17 mouse cellular contexts compared by ENCODE assay signal in the genomic region with DNA sequence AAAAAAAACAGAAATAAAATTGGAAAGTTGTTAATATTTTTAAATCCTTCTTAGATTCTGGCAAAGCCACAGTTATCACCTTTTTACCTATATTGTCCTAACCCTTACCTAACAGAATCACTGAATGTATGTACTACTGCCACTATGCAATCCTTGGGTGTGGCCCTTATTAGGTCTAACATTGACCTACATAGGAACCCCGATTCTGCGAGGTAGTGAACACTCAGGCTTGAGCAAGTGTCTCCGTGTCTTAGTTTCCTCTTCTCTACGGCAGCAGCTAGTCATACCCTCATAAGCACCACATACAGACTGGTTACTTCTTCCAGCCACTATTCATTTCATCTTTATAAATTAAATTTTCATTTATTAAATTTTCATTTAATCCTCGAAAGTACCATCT. TPM values are rescaled to one million over a fixed set of nuclear protein-coding genes. Genes with fewer than 3 reads are reported as not detected.
DNase-seq lines count a peak whose midpoint lies in the region; ATAC-seq and TF ChIP-seq lines count a peak whose summit lies in the region.
"Had no signal": no experiment of that assay in that cellular context is flagged by ENCODE, and none has a peak within 500 bp of the region (broad histone marks: within the 10 kb centered on the region; RNA-seq: fewer than 3 reads in every experiment).

No protein-coding gene starts in this region.

- in situ Hi-C loops in CH12.LX (cut with MboI; ENCODE audit: low pct_ligation_motif_present, low pct_unique_long_range_greater_than_20kb, low sequenced_read_pairs): loop anchor here (10.0 kb wide), 1 partner anchor 52 kb away; the partner anchor contains the start of gene Slc25a5

- no peak overlapping the region for H3ac ChIP-seq in myocyte (ENCODE audit: control insufficient read depth, insufficient read length)

- no peaks in the 10 kb centered on the region for H3K27me3 ChIP-seq in liver, postnatal 0 days (ENCODE audit: insufficient read depth, low read length)
- H3K27me3 ChIP-seq in liver, embryonic 12.5 days (replicated peaks): no peaks in the 10 kb centered on the region
- no peaks in the 10 kb centered on the region for H3K27me3 ChIP-seq in CH12.LX (replicated peaks)
- no peaks in the 10 kb centered on the region for H3K27me3 ChIP-seq in ES-Bruce4 (ENCODE audit: control insufficient read depth, insufficient read depth, low read length, poor library complexity, severe bottlenecking)
- H3K27me3 ChIP-seq in myocyte (ENCODE audit: control insufficient read depth, insufficient read depth, insufficient read length): no peaks in the 10 kb centered on the region
- no peaks in the 10 kb centered on the region for H3K27me3 ChIP-seq in forebrain, embryonic 13.5 days
- H3K27me3 ChIP-seq in limb, embryonic 10.5 days (ENCODE audit: low read depth, poor library complexity, severe bottlenecking): no peaks in the 10 kb centered on the region
- H3K27me3 ChIP-seq: embryonic facial prominence, embryonic 12.5 days; forebrain, embryonic 15.5 days had no signal

- TF ChIP-seq RAD21 in CH12.LX (IDR thresholded peaks at IDR 0.05; ENCODE audit: low read depth, low read length): no peak

- dilution Hi-C loops in CH12.LX (cut with MboI; ENCODE audit: extremely low pct_ligation_motif_present, extremely low pct_unique_long_range_greater_than_20kb, low sequenced_read_pairs): no loop called here

- 0 out of 2 replicates have a peak overlapping the region, but pooled peaks have one; percentile 82 for H3K4me2 ChIP-seq in liver, postnatal 0 days (ENCODE audit: low read depth, low read length)
- H3K4me2 ChIP-seq in liver, embryonic 12.5 days: no peak overlapping the region
- H3K4me2 ChIP-seq in CH12.LX (ENCODE audit: insufficient read depth, low read depth, poor library complexity, severe bottlenecking) (peak overlapping the region; percentile 57; the same call in 1 of the 2 replicates), myocyte (ENCODE audit: low read depth) (peak overlapping the region; percentile 62)
- H3K4me2 ChIP-seq in forebrain, embryonic 13.5 days: no peak overlapping the region

- no peak for TF ChIP-seq CTCF in liver, postnatal 0 days (IDR thresholded peaks at IDR 0.05; ENCODE audit: low read depth)
- TF ChIP-seq CTCF in CH12.LX (conservative IDR thresholded peaks at IDR 0.05 in 1 of 2, IDR thresholded peaks at IDR 0.05 in 1 of 2; ENCODE audit: low read depth in 2 of 2, low read length in 2 of 2) (no peak), ES-Bruce4 (IDR thresholded peaks at IDR 0.05; ENCODE audit: low read depth, low read length) (no peak)

- no peaks in the 10 kb centered on the region for H3K9me3 ChIP-seq in liver, postnatal 0 days (ENCODE audit: low read length)
- H3K9me3 ChIP-seq in liver, embryonic 12.5 days (replicated peaks): no peaks in the 10 kb centered on the region
- H3K9me3 ChIP-seq in CH12.LX (replicated peaks; ENCODE audit: low read length): no peaks in the 10 kb centered on the region
- no peaks in the 10 kb centered on the region for H3K9me3 ChIP-seq in ES-Bruce4 (replicated peaks; ENCODE audit: control insufficient read depth, insufficient read depth, low read length, poor library complexity, severe bottlenecking)
- H3K9me3 ChIP-seq in forebrain, embryonic 13.5 days (replicated peaks): no peaks in the 10 kb centered on the region
- H3K9me3 ChIP-seq in limb, embryonic 10.5 days (replicated peaks): no peaks in the 10 kb centered on the region
- H3K9me3 ChIP-seq: embryonic facial prominence, embryonic 12.5 days; forebrain, embryonic 15.5 days had no signal

- WGBS in liver, postnatal 0 days (ENCODE audit: insufficient replicate concordance): 75% methylated on average over 5 of the region's 5 CpGs
- WGBS in liver, embryonic 12.5 days (ENCODE audit: insufficient replicate concordance): 74% methylated on average over 5 of the region's 5 CpGs
- 90% methylated on average over 5 of the region's 5 CpGs for WGBS in forebrain, embryonic 13.5 days
- WGBS in limb, embryonic 10.5 days: 93% methylated on average over 5 of the region's 5 CpGs

- H3K27ac ChIP-seq in liver, postnatal 0 days (ENCODE audit: low read depth): no peak overlapping the region
- no peak overlapping the region for H3K27ac ChIP-seq in liver, embryonic 12.5 days
- H3K27ac ChIP-seq in CH12.LX (ENCODE audit: insufficient read depth, low read depth): no peak overlapping the region
- no peak overlapping the region; the same call in 1 of the 2 replicates for H3K27ac ChIP-seq in ES-Bruce4 (ENCODE audit: insufficient read depth, low read length)
- H3K27ac ChIP-seq in forebrain, embryonic 13.5 days: no peak overlapping the region
- H3K27ac ChIP-seq in limb, embryonic 10.5 days: no peak overlapping the region
- H3K27ac ChIP-seq: embryonic facial prominence, embryonic 12.5 days; forebrain, embryonic 15.5 days had no signal

- TF ChIP-seq EP300 in liver, postnatal 0 days (IDR thresholded peaks at IDR 0.05; ENCODE audit: low read depth): no peak
- TF ChIP-seq EP300 in CH12.LX (IDR thresholded peaks at IDR 0.05; ENCODE audit: low read length) (no peak), ES-Bruce4 (IDR thresholded peaks at IDR 0.05; ENCODE audit: insufficient read depth, low read depth, low read length) (no peak)

- no peak overlapping the region for H3K9ac ChIP-seq in liver, postnatal 0 days (replicated peaks)
- H3K9ac ChIP-seq in liver, embryonic 12.5 days: no peak overlapping the region
- H3K9ac ChIP-seq in CH12.LX (ENCODE audit: insufficient read depth, low read depth): peak overlapping the region; percentile 19; the same call in 1 of the 2 replicates
- H3K9ac ChIP-seq in ES-Bruce4 (ENCODE audit: low read depth, poor library complexity, severe bottlenecking): peak overlapping the region; percentile 85; the same call in 1 of the 2 replicates
- no peak overlapping the region for H3K9ac ChIP-seq in forebrain, embryonic 13.5 days

- no peaks in the 10 kb centered on the region for H3K36me3 ChIP-seq in liver, postnatal 0 days (replicated peaks; ENCODE audit: insufficient read depth, low read length)
- H3K36me3 ChIP-seq in liver, embryonic 12.5 days: no peaks in the 10 kb centered on the region
- no peaks in the 10 kb centered on the region for H3K36me3 ChIP-seq in CH12.LX (replicated peaks in 1 of 2; ENCODE audit: control insufficient read depth in 1 of 2, insufficient read depth in 1 of 2, low read length in 1 of 2)
- H3K36me3 ChIP-seq in ES-Bruce4 (ENCODE audit: control insufficient read depth, insufficient read depth, low read length, poor library complexity, severe bottlenecking): no peaks in the 10 kb centered on the region
- no peaks in the 10 kb centered on the region for H3K36me3 ChIP-seq in myocyte (ENCODE audit: control insufficient read depth, insufficient read depth)
- H3K36me3 ChIP-seq in forebrain, embryonic 13.5 days (ENCODE audit: poor library complexity, severe bottlenecking): no peaks in the 10 kb centered on the region
- no peaks in the 10 kb centered on the region for H3K36me3 ChIP-seq in limb, embryonic 10.5 days
- H3K36me3 ChIP-seq: embryonic facial prominence, embryonic 10.5 days; embryonic facial prominence, embryonic 12.5 days; forebrain, embryonic 15.5 days had no signal

- DNase-seq in liver, postnatal 0 days: no peak
- no peak for DNase-seq in CH12.LX (ENCODE audit: extremely low read depth)
- DNase-seq in limb, embryonic 10.5 days (ENCODE audit: low spot score): no peak
- DNase-seq in kidney, postnatal 10 days: no peak
- DNase-seq: adrenal gland, adult 8-10 months; cerebellum, adult 11-12 months; cerebellum, adult 9-10 months; forebrain, postnatal 0 days had no signal

- ATAC-seq in liver, postnatal 0 days: no peak
- ATAC-seq in liver, embryonic 12.5 days: no peak
- no peak for ATAC-seq in forebrain, embryonic 13.5 days
- ATAC-seq: activated CD4-positive, CD25-positive, alpha-beta regulatory T cell, adult 4 months; Patski had no signal

- H3K79me2 ChIP-seq in CH12.LX (replicated peaks; ENCODE audit: control insufficient read depth, extremely low read depth, insufficient read depth, poor library complexity, severe bottlenecking) (no peaks in the 10 kb centered on the region), myocyte (ENCODE audit: control insufficient read depth, insufficient read depth) (no peaks in the 10 kb centered on the region)

- TF ChIP-seq POLR2A in CH12.LX (IDR thresholded peaks at IDR 0.05; ENCODE audit: low read depth, low read length) (peak; percentile 64), ES-Bruce4 (IDR thresholded peaks at IDR 0.05; ENCODE audit: insufficient read depth, low read length) (no peak), myocyte (IDR thresholded peaks at IDR 0.05; ENCODE audit: insufficient read length, low read depth) (no peak)

- no peaks in the 10 kb centered on the region for H3K4me1 ChIP-seq in liver, postnatal 0 days (ENCODE audit: insufficient read depth)
- peaks cover 23% of the 10 kb centered on the region; the same call in 1 of the 2 replicates for H3K4me1 ChIP-seq in liver, embryonic 12.5 days
- H3K4me1 ChIP-seq in CH12.LX (ENCODE audit: control insufficient read depth in 1 of 2, insufficient read depth in 2 of 2): peaks cover 0 to 7% of the 10 kb centered on the region in 2 experiments; a peak in 1 of 4 replicates
- H3K4me1 ChIP-seq in ES-Bruce4 (ENCODE audit: control insufficient read depth, insufficient read depth, low read length): no peaks in the 10 kb centered on the region
- H3K4me1 ChIP-seq in forebrain, embryonic 13.5 days: 0 out of 2 replicates have a peak, but pooled peaks cover 5% of the 10 kb centered on the region
- H3K4me1 ChIP-seq in limb, embryonic 10.5 days: no peaks in the 10 kb centered on the region
- H3K4me1 ChIP-seq: embryonic facial prominence, embryonic 12.5 days had no signal

- no peak overlapping the region for H3K4me3 ChIP-seq in liver, postnatal 0 days (ENCODE audit: low read depth, low read length)
- no peak overlapping the region for H3K4me3 ChIP-seq in liver, embryonic 12.5 days
- H3K4me3 ChIP-seq in CH12.LX (replicated peaks in 1 of 3; ENCODE audit: low read depth in 2 of 3, low read length in 2 of 3, poor library complexity in 1 of 3) (no peak overlapping the region), ES-Bruce4 (ENCODE audit: low read depth, low read length) (no peak overlapping the region), myocyte (no peak overlapping the region)
- H3K4me3 ChIP-seq in forebrain, embryonic 13.5 days: no peak overlapping the region
- no peak overlapping the region for H3K4me3 ChIP-seq in limb, embryonic 10.5 days

RNA-seq across cellular contexts. Expression of gene Slc25a43, which starts 0.7 kb away (rescaled TPM):
- polyA plus RNA-seq in liver, postnatal 0 days (2015; fragmentation: Nextera tagmentation; extraction: Ambion mirVana): 0.41 and 0.69 TPM in 2 replicates
- 1.0 and 1.2 TPM in 2 replicates for polyA plus RNA-seq in liver, embryonic 12.5 days (2016; fragmentation: Nextera tagmentation; extraction: Ambion mirVana)
- total RNA-seq in CH12.LX (2012; rRNA removed): 1.2 and 1.7 TPM in 2 replicates
- total RNA-seq in CH12.LX (2014; rRNA removed): 1.5 and 2.2 TPM in 2 replicates
- polyA plus RNA-seq in CH12.LX (2012; ENCODE audit: insufficient read length, low read depth): 1.4 and 1.7 TPM in 2 replicates
- 5.2 and 7.8 TPM in 2 replicates for polyA plus RNA-seq in ES-Bruce4 (2011; ENCODE audit: insufficient read depth, insufficient read length, low read depth, missing spikeins)
- 1.1 TPM for polyA plus RNA-seq in myocyte (2012; fragmentation: generic; extraction: Trizol)
- polyA plus RNA-seq in forebrain, embryonic 13.5 days (2015; fragmentation: Nextera tagmentation; extraction: Ambion mirVana): 0.58 and 0.68 TPM in 2 replicates
- polyA plus RNA-seq in limb, embryonic 10.5 days (2016; fragmentation: Nextera tagmentation; extraction: Ambion mirVana): 1.6 and 2.3 TPM in 2 replicates

RNA-seq across cellular contexts. Expression of gene Slc25a5, which starts 52.7 kb away (rescaled TPM):
- polyA plus RNA-seq in liver, postnatal 0 days (2015; fragmentation: Nextera tagmentation; extraction: Ambion mirVana): 703 and 719 TPM in 2 replicates
- 641 and 655 TPM in 2 replicates for polyA plus RNA-seq in liver, embryonic 12.5 days (2016; fragmentation: Nextera tagmentation; extraction: Ambion mirVana)
- total RNA-seq in CH12.LX (2012; rRNA removed) (591 and 695 TPM in 2 replicates), CH12.LX (2014; rRNA removed) (1,083 and 1,177 TPM in 2 replicates)
- polyA plus RNA-seq in CH12.LX (2012; ENCODE audit: insufficient read length, low read depth) (878 and 881 TPM in 2 replicates), ES-Bruce4 (2011; ENCODE audit: insufficient read depth, insufficient read length, low read depth, missing spikeins) (680 TPM in 2 replicates), myocyte (2012; fragmentation: generic; extraction: Trizol) (684 TPM)
- polyA plus RNA-seq in forebrain, embryonic 13.5 days (2015; fragmentation: Nextera tagmentation; extraction: Ambion mirVana): 749 and 783 TPM in 2 replicates
- 728 and 870 TPM in 2 replicates for polyA plus RNA-seq in limb, embryonic 10.5 days (2016; fragmentation: Nextera tagmentation; extraction: Ambion mirVana)

Comparison
In these comparisons a context has a peak if more than half of its experiments do, and no peak if none do; other contexts are left out.
1. H3K4me2 ChIP-seq: peak in liver, postnatal 0 days (single experiment), CH12.LX (single experiment) and myocyte (single experiment); none in liver, embryonic 12.5 days (single experiment) and forebrain, embryonic 13.5 days (single experiment).
2. H3K9ac ChIP-seq: peak in CH12.LX (single experiment) and ES-Bruce4 (single experiment); none in liver, postnatal 0 days (single experiment), liver, embryonic 12.5 days (single experiment) and forebrain, embryonic 13.5 days (single experiment).